Mouse (Mus musculus): ENCODE results near the gene Znrf4.

The Znrf4 gene

GRCm38 (mm10) chr17:56488028-56488427, 24.2 kb downstream of the Znrf4 start:
- DNase-seq (ENCODE audit: low spot score) = no peak

- DNase-seq (ENCODE audit: low spot score) = no peak
Measured at GRCm38 (mm10) chr17:56487441-56487888, 24.8 kb downstream of the Znrf4 start.

- no peak for DNase-seq (ENCODE audit: low spot score)
Measured at GRCm38 (mm10) chr17:56485926-56486325, 26.3 kb downstream of the Znrf4 start.

GRCm38 (mm10) chr17:56485118-56485517, 27.1 kb downstream of the Znrf4 start:
- no peak for DNase-seq (ENCODE audit: low spot score)

- no peak for DNase-seq (ENCODE audit: low spot score)
Measured at GRCm38 (mm10) chr17:56482671-56483070, 29.6 kb downstream of the Znrf4 start.

- DNase-seq (ENCODE audit: low spot score) = peak; percentile 84
Measured at GRCm38 (mm10) chr17:56479358-56479757, 32.9 kb downstream of the Znrf4 start.

- no peak for DNase-seq (ENCODE audit: low spot score)
Measured at GRCm38 (mm10) chr17:56478191-56478611, 34.0 kb downstream of the Znrf4 start.

- no peak for DNase-seq (ENCODE audit: low spot score)
Measured at GRCm38 (mm10) chr17:56477191-56477818, 34.9 kb downstream of the Znrf4 start.

- DNase-seq (ENCODE audit: low spot score) = peak; percentile 98
Measured at GRCm38 (mm10) chr17:56476402-56476752, 35.9 kb downstream of the Znrf4 start, which contains the start of gene Ptprs. Gene Ptprs (minus strand): TSS chr17:56476483.

- peak; percentile 66 for DNase-seq (ENCODE audit: low spot score)
Measured at GRCm38 (mm10) chr17:56475584-56476401, 36.4 kb downstream of the Znrf4 start.

GRCm38 (mm10) chr17:56474831-56475581, 37.2 kb downstream of the Znrf4 start:
- DNase-seq (ENCODE audit: low spot score) = peak; percentile 78

GRCm38 (mm10) chr17:56474311-56474830, 37.9 kb downstream of the Znrf4 start:
- DNase-seq (ENCODE audit: low spot score) = no peak

GRCm38 (mm10) chr17:56473611-56473905, 38.7 kb downstream of the Znrf4 start:
- DNase-seq (ENCODE audit: low spot score) = no peak

GRCm38 (mm10) chr17:56472733-56473610, 39.3 kb downstream of the Znrf4 start:
- peak; percentile 56 for DNase-seq (ENCODE audit: low spot score)

GRCm38 (mm10) chr17:56472121-56472520, 40.1 kb downstream of the Znrf4 start:
- DNase-seq (ENCODE audit: low spot score) = no peak

- DNase-seq (ENCODE audit: low spot score) = no peak
Measured at GRCm38 (mm10) chr17:56471136-56471535, 41.1 kb downstream of the Znrf4 start.

GRCm38 (mm10) chr17:56470571-56470970, 41.7 kb downstream of the Znrf4 start:
- no peak for DNase-seq (ENCODE audit: low spot score)

- DNase-seq (ENCODE audit: low spot score) = no peak
Measured at GRCm38 (mm10) chr17:56470001-56470436, 42.2 kb downstream of the Znrf4 start.

- DNase-seq (ENCODE audit: low spot score) = no peak
Measured at GRCm38 (mm10) chr17:56469275-56469674, 43.0 kb downstream of the Znrf4 start.

GRCm38 (mm10) chr17:56468870-56469269, 43.4 kb downstream of the Znrf4 start:
- DNase-seq (ENCODE audit: low spot score) = peak; percentile 64

GRCm38 (mm10) chr17:56468380-56468779, 43.9 kb downstream of the Znrf4 start:
- no peak for DNase-seq (ENCODE audit: low spot score)
